Comparison of ENCODE assay signal across 8 mouse cellular contexts in the genomic region with DNA sequence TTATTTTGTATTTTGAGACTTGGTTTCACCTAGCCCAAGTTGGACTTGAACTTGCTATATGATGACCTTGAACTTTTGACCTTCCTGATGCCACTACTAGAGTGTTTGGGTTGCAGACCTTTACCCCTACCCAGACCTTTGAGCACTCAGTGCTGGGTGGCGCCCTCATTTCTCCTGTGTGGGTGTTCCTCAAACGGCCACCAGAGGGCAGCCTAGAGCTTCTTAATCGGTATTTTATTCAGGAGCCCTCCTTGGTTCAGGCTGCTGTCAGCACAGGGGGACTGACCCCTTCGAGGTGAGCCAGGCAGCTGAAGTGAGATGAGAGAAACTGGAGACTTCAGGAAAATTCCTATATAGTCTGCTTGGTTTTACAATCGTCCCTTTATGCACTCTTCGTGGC. TPM values are rescaled to one million over a fixed set of nuclear protein-coding genes. Genes with fewer than 3 reads are reported as not detected.
A peak's percentile ranks its signal among the peaks of the same experiment; 100 is the strongest.
DNase-seq lines count a peak whose midpoint lies in the region; ATAC-seq and TF ChIP-seq lines count a peak whose summit lies in the region.

No protein-coding gene starts in this region.

- intact Hi-C loops in left cerebral cortex, postnatal 25 days (cut with DNase I) = no loop called here

- WGBS in liver, embryonic 12.5 days (ENCODE audit: insufficient replicate concordance) = 24% methylated on average over 6 of the region's 6 CpGs

- no peaks in the 10 kb centered on the region for H3K9me3 ChIP-seq in liver, embryonic 12.5 days (replicated peaks)

- POLR2A ChIA-PET in Patski (lab: Charles Lee) = no interaction called here

- H3K4me1 ChIP-seq in liver, embryonic 12.5 days = no peaks in the 10 kb centered on the region

- H3K27ac ChIP-seq in liver, embryonic 12.5 days = no peak overlapping the region

- no peak overlapping the region for H3K4me2 ChIP-seq in liver, embryonic 12.5 days

- H3K4me3 ChIP-seq in liver, embryonic 12.5 days = no peak overlapping the region

- in situ Hi-C loops in Patski (cut with MboI; ENCODE audit: low pct_unique_long_range_greater_than_20kb) = loop anchor here (5.0 kb wide), 1 partner anchor 33 kb away; no protein-coding TSS in a partner anchor

- DNase-seq in liver (peak; percentile 36), Patski (ENCODE audit: low read depth, low spot score) (no peak)
- DNase-seq in cerebellum, postnatal 14 days = peak; percentile 81 to 85
- peak; percentile 40 to 53 for DNase-seq in left cerebral cortex, postnatal 25 days (ENCODE audit: low spot score in 2 of 2)
- DNase-seq in naive thymus-derived CD4-positive, alpha-beta T cell, adult 2 months (ENCODE audit: low read depth) = peak; percentile 67
- no peak for DNase-seq in Muller cell, postnatal 12 days (ENCODE audit: inconsistent ontology term)

- peaks cover 6% of the 10 kb centered on the region; the same call in 1 of the 2 replicates for H3K27me3 ChIP-seq in liver, embryonic 12.5 days (replicated peaks)
- H3K27me3 ChIP-seq in Patski = no peaks in the 10 kb centered on the region

- H3K36me3 ChIP-seq in liver, embryonic 12.5 days = no peaks in the 10 kb centered on the region

- TF ChIP-seq CTCF in Patski (IDR thresholded peaks at IDR 0.05) = peak; percentile 82

- no peak overlapping the region for H3K9ac ChIP-seq in liver, embryonic 12.5 days

- no peak for ATAC-seq in liver, embryonic 12.5 days
- ATAC-seq in Patski = no peak
- ATAC-seq in hematopoietic stem cell, adult 5-6 weeks (replicated peaks in 1 of 2; ENCODE audit: insufficient read depth in 1 of 2, low FRiP score in 2 of 2, low TSS enrichment in 1 of 2, low read depth in 1 of 2, poor library complexity in 2 of 2, severe bottlenecking in 2 of 2) = peak; percentile 55; a peak in 1 of 4 replicates

- CTCF ChIA-PET in Patski (lab: Charles Lee) = interaction anchor here (1.2 to 4.9 kb wide), 7 partner anchors 11 to 44 kb away, joined by 3 to 34 read pairs (median 8); a partner anchor contains a TSS

RNA-seq across cellular contexts. Expression of a gene that starts 7.2 kb away (rescaled TPM):
- polyA plus RNA-seq in liver, embryonic 12.5 days (2016; fragmentation: Nextera tagmentation; extraction: Ambion mirVana) = not detected in 2 replicates
- polyA plus RNA-seq in Patski (2021) = 8.6 TPM
- not detected in 2 replicates for total RNA-seq in hematopoietic stem cell, adult 5-6 weeks (2017)
- total RNA-seq in left cerebral cortex, postnatal 25 days (2021) = 1 to 10 TPM; 1.1 to 1.3 TPM

RNA-seq across cellular contexts. Expression of a gene that starts 11.7 kb away (rescaled TPM):
- 0.14 and 0.22 TPM in 2 replicates for polyA plus RNA-seq in liver, embryonic 12.5 days (2016; fragmentation: Nextera tagmentation; extraction: Ambion mirVana)
- polyA plus RNA-seq in Patski (2021) = 0.37 TPM
- total RNA-seq in hematopoietic stem cell, adult 5-6 weeks (2017) = not detected in 2 replicates
- total RNA-seq in left cerebral cortex, postnatal 25 days (2021) = under 1 TPM; 0.60 to 0.82 TPM

RNA-seq across cellular contexts. Expression of a gene that starts 22.6 kb away (rescaled TPM):
- polyA plus RNA-seq in liver, embryonic 12.5 days (2016; fragmentation: Nextera tagmentation; extraction: Ambion mirVana) = not detected in 2 replicates
- not detected for polyA plus RNA-seq in Patski (2021)
- total RNA-seq in hematopoietic stem cell, adult 5-6 weeks (2017) = not detected in 2 replicates
- total RNA-seq in left cerebral cortex, postnatal 25 days (2021) = not detected

RNA-seq across cellular contexts. Expression of a gene that starts 27.8 kb away (rescaled TPM):
- 10.4 and 14.1 TPM in 2 replicates for polyA plus RNA-seq in liver, embryonic 12.5 days (2016; fragmentation: Nextera tagmentation; extraction: Ambion mirVana)
- 44.8 TPM for polyA plus RNA-seq in Patski (2021)
- 9.4 and 14.5 TPM in 2 replicates for total RNA-seq in hematopoietic stem cell, adult 5-6 weeks (2017)
- total RNA-seq in left cerebral cortex, postnatal 25 days (2021) = 10 to 100 TPM; 10.0 to 11.9 TPM

RNA-seq across cellular contexts. Expression of a gene that starts 28.1 kb away (rescaled TPM):
- 42.2 and 42.4 TPM in 2 replicates for polyA plus RNA-seq in liver, embryonic 12.5 days (2016; fragmentation: Nextera tagmentation; extraction: Ambion mirVana)
- polyA plus RNA-seq in Patski (2021) = 35.9 TPM
- 8.0 and 13.1 TPM in 2 replicates for total RNA-seq in hematopoietic stem cell, adult 5-6 weeks (2017)
- 10 to 100 TPM in 1 of 2 experiments, 1 to 10 TPM in 1; 9.5 to 10.3 TPM for total RNA-seq in left cerebral cortex, postnatal 25 days (2021)

Comparison
In these comparisons a context has a peak if more than half of its experiments do, and no peak if none do; other contexts are left out.
1. DNase-seq: peak in liver (single experiment), cerebellum, postnatal 14 days (2 of 2), left cerebral cortex, postnatal 25 days (2 of 2) and naive thymus-derived CD4-positive, alpha-beta T cell, adult 2 months (single experiment); none in Patski (single experiment) and Muller cell, postnatal 12 days (single experiment).
2. ATAC-seq: peak in hematopoietic stem cell, adult 5-6 weeks (2 of 2); none in liver, embryonic 12.5 days (single experiment) and Patski (single experiment).